Mouse (Mus musculus): ENCODE results near the gene Zfp408. TPM values are rescaled to one million over a fixed set of nuclear protein-coding genes. Genes with fewer than 3 reads are reported as not detected.

Gene Zfp408
- 17.5 and 18.0 TPM in 2 replicates for total RNA-seq (2014; fragmentation: Nextera tagmentation)
- 4.9 and 6.7 TPM in 2 replicates for total RNA-seq (2017)

DNA sequence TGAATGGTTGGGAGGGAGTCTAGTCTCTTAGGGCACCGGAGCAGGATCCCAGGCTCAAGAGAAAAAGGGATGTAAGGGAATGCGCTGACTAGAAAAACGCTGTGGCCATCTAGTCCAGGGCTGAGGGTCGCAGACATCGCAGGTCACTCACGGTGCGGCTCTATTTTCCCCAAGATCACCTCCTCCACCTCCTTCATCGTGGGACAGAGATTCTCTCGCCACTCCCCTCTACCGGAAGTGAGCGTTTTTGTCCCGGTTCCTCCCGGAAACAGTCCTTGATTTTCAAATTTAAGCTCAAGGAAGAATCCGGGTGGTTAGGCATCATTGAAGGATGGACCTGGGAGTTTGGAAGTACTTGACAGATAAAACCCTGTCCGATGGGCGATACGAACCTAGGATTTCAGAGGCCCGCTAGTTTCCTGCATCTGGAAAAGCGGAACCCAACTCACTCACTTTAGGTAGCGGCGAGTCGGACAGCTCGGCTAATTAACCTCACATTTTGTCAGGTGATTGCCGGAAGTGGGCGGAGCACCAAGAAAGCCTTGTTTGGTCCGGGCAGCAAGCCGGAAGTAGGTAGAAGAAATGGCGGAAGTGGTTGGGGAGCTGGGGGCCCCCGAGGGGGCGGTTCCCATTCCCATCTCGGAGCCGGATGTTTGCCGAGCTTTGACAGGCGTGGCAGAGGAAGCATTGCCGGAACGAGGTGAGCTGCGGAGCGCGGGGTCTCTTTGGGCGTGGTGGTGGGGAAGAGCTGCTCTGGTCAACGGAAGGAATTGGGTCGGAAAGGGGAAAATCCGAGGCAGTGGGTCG is at the start of gene Zfp408, which contains the start of gene Arhgap1:
TSS of gene Zfp408 (minus strand) at position 239 of the 807 bp plus-strand sequence.
TSS of gene Arhgap1 (plus strand) at position 308 of the 807 bp plus-strand sequence.
- ATAC-seq (replicated peaks; ENCODE audit: low FRiP score, low TSS enrichment, poor library complexity, severe bottlenecking), result peak; percentile 90

DNA sequence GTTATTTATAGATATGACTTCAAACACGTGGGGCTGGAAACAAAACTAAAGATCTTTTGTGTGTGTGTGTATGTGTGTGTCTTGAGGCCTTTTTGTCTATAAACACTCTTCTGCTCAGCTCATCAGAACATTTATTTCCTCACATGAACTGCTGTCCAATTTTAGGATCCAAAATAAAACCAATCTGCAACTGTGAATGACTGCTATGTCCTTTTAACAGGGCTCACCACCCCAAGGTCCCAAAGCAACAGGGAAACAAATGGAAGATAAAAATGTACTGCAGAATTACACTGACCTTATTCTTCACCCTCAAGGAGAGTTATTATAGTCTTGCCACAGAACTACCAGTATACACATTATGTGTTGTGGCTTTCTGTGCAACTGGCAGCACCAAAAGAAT is 49.6 kb upstream of the Zfp408 start:
- no peak for ATAC-seq (replicated peaks; ENCODE audit: low FRiP score, low TSS enrichment, poor library complexity, severe bottlenecking)

DNA sequence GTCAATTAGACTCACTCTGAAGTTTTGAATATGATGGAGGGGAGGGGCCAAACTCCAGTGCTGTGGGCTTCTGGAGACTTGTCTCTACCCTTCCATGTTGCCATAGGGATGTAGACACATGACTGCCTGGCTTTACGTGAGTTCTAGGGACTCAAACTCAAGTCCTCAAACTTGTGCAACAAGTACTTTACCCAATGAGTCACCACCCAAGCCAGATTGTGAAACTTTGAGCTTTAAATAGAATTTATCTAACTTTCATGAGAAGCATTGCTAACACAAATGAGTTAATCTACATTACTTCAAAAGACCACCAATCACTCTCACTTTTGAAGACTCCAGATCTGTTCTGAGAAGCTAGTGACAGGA is 46.6 kb upstream of the Zfp408 start:
- no peak for ATAC-seq (replicated peaks; ENCODE audit: low FRiP score, low TSS enrichment, poor library complexity, severe bottlenecking)

GRCm38 (mm10) chr2:91695436-91696224 is 46.0 kb upstream of the Zfp408 start:
- no peak for ATAC-seq (replicated peaks; ENCODE audit: low FRiP score, low TSS enrichment, poor library complexity, severe bottlenecking)

DNA sequence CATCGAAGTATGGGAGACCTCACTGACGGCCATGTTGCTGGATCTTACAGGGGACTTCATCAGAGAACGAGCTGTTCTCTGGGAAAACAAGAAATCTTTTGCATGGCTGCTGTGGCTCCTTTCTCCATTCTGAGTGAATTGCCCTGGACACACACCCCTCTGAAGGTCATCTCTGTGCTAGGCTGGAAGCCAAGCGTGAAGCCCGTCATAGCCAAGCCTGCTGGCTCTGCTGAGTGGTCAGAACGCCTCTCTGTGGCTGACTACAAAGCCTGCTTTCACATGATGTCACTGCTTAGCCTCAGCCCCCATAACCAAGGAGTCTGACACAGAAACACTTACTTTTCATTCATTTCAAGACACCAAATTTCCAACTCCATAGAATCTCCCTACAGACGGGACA is 39.9 kb upstream of the Zfp408 start:
- no peak for ATAC-seq (replicated peaks; ENCODE audit: low FRiP score, low TSS enrichment, poor library complexity, severe bottlenecking)

GRCm38 (mm10) chr2:91683919-91684318 is 34.3 kb upstream of the Zfp408 start:
- ATAC-seq (replicated peaks; ENCODE audit: low FRiP score, low TSS enrichment, poor library complexity, severe bottlenecking), result no peak

- peak; percentile 79 for ATAC-seq (replicated peaks; ENCODE audit: low FRiP score, low TSS enrichment, poor library complexity, severe bottlenecking)
These were observed 33.3 kb upstream of the Zfp408 start for GRCm38 (mm10) chr2:91682850-91683249.

DNA sequence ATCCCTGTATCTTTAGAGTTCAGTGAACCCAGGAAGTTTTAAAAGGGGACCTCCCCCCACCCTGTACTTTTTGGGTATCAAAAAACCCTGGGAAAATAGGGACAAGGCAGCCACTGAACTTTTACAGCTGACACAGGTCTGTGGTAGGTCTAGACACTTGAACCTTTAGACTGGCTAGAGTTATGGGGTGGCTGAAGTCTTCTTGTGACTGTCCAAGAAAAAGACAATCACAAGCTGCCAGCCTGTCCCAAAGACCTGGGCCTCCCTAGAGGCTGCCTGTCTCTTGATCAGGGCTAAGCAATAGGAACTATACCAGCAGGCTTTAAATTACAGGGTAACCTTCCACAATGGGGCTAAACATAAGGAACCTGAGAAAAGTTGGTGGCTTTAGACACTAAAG is 27.4 kb upstream of the Zfp408 start:
- ATAC-seq (replicated peaks; ENCODE audit: low FRiP score, low TSS enrichment, poor library complexity, severe bottlenecking), result no peak

- ATAC-seq (replicated peaks; ENCODE audit: low FRiP score, low TSS enrichment, poor library complexity, severe bottlenecking), result no peak
These were observed 26.8 kb upstream of the Zfp408 start for GRCm38 (mm10) chr2:91676420-91676819.

DNA sequence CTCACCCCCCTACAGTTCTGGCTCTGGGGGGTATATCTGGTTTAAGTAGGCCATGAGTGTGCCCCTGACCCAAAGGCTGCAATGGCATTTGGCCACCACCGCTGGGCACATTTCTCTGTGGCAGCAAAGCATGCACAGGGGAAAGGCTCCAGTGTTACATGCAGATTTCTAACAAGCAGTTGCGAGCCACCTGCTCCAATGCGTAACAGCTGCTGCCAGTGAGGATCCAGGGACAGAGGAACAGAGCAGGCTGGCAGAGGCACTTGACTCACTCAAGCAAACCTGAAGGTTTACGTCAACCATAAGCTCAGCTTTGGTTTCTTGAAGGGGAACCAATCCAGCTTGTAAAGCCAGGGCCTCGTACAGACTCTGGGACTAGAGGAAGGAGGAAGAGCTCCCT is 25.3 kb upstream of the Zfp408 start:
- no peak for ATAC-seq (replicated peaks; ENCODE audit: low FRiP score, low TSS enrichment, poor library complexity, severe bottlenecking)

DNA sequence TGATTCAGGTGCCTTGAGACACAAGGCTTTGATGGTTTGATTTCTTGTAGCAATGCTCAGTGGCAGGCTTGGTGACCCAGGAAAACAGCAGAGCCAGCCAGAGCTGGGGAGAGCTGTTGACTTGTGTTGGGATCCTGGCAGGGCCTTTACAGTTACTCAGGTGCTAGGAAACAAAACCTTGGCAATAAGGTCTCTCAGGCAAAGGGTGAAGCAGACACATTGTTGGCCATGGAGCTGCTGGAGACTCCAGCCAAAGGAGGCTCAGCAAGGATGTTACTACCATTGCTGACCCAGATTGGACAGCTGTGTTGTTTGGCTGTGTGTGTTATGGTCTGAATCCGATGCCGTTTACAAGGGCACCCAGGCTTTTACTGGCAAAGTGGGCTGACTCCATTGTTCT is 24.0 kb upstream of the Zfp408 start:
- no peak for ATAC-seq (replicated peaks; ENCODE audit: low FRiP score, low TSS enrichment, poor library complexity, severe bottlenecking)

GRCm38 (mm10) chr2:91670038-91670437 is 20.4 kb upstream of the Zfp408 start:
- no peak for ATAC-seq (replicated peaks; ENCODE audit: low FRiP score, low TSS enrichment, poor library complexity, severe bottlenecking)

DNA sequence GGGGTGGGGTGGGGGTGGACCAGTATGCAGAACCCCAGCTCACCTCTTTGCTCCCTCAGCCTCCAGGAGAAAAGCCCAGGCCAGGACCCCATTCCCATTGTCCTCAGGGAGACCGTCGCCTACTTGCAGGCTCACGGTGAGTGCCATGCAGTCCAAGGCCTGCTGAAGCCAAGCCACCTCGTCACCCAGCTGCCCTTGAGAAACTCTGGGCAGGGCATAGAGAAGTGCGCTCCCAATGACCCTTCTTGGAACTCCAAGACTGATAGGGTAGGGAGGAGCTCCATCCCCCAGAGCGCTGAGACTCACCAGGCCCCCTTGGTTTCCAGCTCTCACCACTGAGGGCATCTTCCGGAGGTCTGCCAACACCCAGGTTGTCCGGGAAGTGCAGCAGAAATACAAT is 19.7 kb upstream of the Zfp408 start:
- no peak for ATAC-seq (replicated peaks; ENCODE audit: low FRiP score, low TSS enrichment, poor library complexity, severe bottlenecking)

- ATAC-seq (replicated peaks; ENCODE audit: low FRiP score, low TSS enrichment, poor library complexity, severe bottlenecking), result no peak
These were observed 18.2 kb upstream of the Zfp408 start for GRCm38 (mm10) chr2:91667747-91668146.

DNA sequence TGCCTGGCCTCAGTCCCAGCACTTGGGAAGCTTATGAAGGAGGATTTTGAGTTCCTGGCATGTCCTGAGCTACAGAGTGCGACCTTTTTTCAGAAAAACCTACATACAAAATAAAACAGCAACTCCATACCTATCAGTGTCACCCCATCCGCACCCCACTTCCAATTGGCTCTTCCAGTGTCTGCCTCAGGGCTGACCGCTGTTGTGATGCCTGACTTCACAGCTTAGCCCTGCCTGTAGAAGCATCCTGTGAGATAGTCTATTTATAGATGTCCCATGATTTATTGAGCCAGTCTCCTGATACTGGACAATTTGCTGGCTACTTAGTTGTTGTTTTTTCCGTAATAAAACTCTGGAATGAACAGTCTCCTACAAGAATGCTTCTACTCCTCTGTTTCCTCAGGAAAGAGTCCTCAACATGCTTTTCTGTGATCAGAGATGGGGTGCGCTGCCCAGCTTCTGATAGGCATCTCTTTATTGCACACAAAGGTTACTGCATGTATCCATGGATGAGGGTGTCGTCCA is 16.9 kb upstream of the Zfp408 start:
- no peak for ATAC-seq (replicated peaks; ENCODE audit: low FRiP score, low TSS enrichment, poor library complexity, severe bottlenecking)

- no peak for ATAC-seq (replicated peaks; ENCODE audit: low FRiP score, low TSS enrichment, poor library complexity, severe bottlenecking)
These were observed 15.2 kb upstream of the Zfp408 start for GRCm38 (mm10) chr2:91664780-91665179.

- ATAC-seq (replicated peaks; ENCODE audit: low FRiP score, low TSS enrichment, poor library complexity, severe bottlenecking), result no peak
These were observed 11.4 kb upstream of the Zfp408 start for GRCm38 (mm10) chr2:91660981-91661380.

DNA sequence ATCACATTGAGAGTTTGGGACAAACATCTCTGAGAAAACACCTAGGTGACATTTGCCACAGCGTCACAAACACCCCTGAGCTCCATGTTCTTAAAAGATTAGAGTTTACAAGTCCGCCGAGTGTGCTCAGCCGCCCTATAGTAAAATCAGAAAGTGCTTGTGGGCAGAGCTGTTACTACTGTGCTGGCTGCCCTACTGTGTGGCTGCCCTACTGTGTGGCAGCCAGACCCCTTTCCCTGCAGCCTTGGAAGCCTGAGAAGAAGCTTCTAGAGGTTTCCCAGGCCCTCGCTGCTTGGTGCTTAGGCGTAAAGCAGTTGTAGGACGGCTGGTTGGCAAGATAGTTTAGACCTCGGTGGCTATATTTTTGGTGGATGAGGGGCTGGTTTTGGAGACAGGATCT is 10.1 kb upstream of the Zfp408 start:
- ATAC-seq (replicated peaks; ENCODE audit: low FRiP score, low TSS enrichment, poor library complexity, severe bottlenecking), result no peak

DNA sequence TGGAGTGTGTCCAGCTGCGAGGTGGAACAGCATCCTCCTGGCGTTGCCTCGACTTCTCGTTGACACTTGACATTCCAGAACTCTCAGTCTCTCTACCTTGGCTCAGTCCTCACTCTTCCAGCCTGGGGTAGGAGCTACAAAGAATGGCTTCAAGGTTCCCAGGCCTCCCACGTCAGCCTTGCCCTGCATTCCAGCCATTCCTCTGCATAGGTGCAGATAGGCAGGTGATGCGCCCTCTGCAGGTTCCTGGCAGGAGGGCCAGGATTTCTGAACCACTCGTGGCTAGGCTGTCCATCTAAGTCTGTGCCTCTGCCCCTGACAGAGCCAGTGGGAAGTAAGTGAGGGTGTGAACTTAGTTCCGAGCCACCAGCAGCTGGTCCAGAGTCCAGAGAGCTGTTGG is 7.2 kb upstream of the Zfp408 start:
- ATAC-seq (replicated peaks; ENCODE audit: low FRiP score, low TSS enrichment, poor library complexity, severe bottlenecking), result peak; percentile 23; the same call in 1 of the 2 replicates

GRCm38 (mm10) chr2:91655827-91656226 is 6.2 kb upstream of the Zfp408 start:
- no peak for ATAC-seq (replicated peaks; ENCODE audit: low FRiP score, low TSS enrichment, poor library complexity, severe bottlenecking)
